Comparison of ENCODE assay signal across 9 mouse cellular contexts in the genomic region with DNA sequence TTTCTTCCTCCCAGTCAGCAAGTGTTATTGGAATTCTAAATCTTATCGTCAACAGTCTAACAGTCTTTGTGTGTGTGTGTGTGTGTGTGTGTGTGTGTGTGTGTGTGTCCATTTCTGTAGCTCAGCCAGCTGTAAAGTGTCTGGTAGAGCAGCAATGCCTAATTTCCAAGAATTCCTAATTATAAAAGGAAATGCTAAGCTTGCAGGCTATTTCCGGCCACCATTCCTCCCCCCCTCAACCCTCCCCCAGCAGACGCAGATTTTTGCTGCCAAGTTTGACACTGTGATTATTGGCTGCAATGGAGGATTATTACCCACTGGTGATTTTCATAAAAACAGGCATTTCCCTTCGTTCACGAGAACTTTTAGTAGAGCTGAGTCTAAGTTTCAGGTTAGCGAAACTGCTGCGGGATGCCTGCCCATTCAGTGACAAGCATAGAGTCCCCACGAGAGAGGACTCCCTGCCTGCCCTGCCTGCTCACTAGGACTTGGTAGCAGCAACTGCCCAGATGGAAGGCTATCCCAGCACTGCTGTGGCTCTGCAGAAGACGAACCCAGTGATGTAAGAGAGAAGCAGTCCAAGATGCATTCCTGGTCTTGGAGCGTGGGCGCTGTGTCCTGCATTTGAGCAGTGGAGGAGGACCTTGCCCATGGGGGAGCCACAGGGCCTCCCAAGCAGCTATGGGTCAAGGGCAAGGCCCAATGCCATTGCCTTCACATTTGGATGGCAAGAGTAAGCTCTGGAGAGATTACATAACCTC. TPM values are rescaled to one million over a fixed set of nuclear protein-coding genes. Genes with fewer than 3 reads are reported as not detected.
DNase-seq lines count a peak whose midpoint lies in the region; ATAC-seq and TF ChIP-seq lines count a peak whose summit lies in the region.
"Had no signal": no experiment of that assay in that cellular context is flagged by ENCODE, and none has a peak within 500 bp of the region (broad histone marks: within the 10 kb centered on the region; RNA-seq: fewer than 3 reads in every experiment).

No protein-coding gene starts in this region.

- no peak overlapping the region for H3K4me3 ChIP-seq in liver, postnatal 0 days (ENCODE audit: low read depth, low read length)
- no peak overlapping the region for H3K4me3 ChIP-seq in liver, embryonic 11.5 days (ENCODE audit: low read depth, low read length)
- H3K4me3 ChIP-seq in small intestine, adult 2 months (ENCODE audit: low read depth, low read length): no peak overlapping the region

- no peaks in the 10 kb centered on the region for H3K9me3 ChIP-seq in liver, postnatal 0 days (ENCODE audit: low read length)
- no peaks in the 10 kb centered on the region for H3K9me3 ChIP-seq in liver, embryonic 11.5 days (ENCODE audit: control insufficient read depth, low read length)

- peak; percentile 19; the same call in 1 of the 2 replicates for ATAC-seq in liver, postnatal 0 days
- no peak for ATAC-seq in liver, embryonic 11.5 days (replicated peaks; ENCODE audit: low FRiP score)
- ATAC-seq: hindbrain, embryonic 16.5 days had no signal

- peak overlapping the region; percentile 52 for H3K27ac ChIP-seq in liver, postnatal 0 days (ENCODE audit: low read depth)
- H3K27ac ChIP-seq in liver, embryonic 11.5 days (ENCODE audit: low read depth, low read length): no peak overlapping the region
- peak overlapping the region; percentile 52; the same call in 1 of the 2 replicates for H3K27ac ChIP-seq in small intestine, adult 2 months (ENCODE audit: insufficient read depth, low read depth, low read length)

- no peak for TF ChIP-seq CTCF in liver, postnatal 0 days (IDR thresholded peaks at IDR 0.05; ENCODE audit: low read depth)
- no peak for TF ChIP-seq CTCF in small intestine, adult 2 months (IDR thresholded peaks at IDR 0.05; ENCODE audit: extremely low read depth, insufficient read length, insufficient replicate concordance, low read depth, low read length)

- peak overlapping the region; percentile 14; the same call in 1 of the 2 replicates for H3K4me2 ChIP-seq in liver, postnatal 0 days (ENCODE audit: low read depth, low read length)
- H3K4me2 ChIP-seq in liver, embryonic 11.5 days: no peak overlapping the region

- H3K27me3 ChIP-seq in liver, postnatal 0 days (ENCODE audit: insufficient read depth, low read length): no peaks in the 10 kb centered on the region
- H3K27me3 ChIP-seq in liver, embryonic 11.5 days (replicated peaks; ENCODE audit: control insufficient read depth, insufficient read depth, low read length): no peaks in the 10 kb centered on the region
- no peaks in the 10 kb centered on the region for H3K27me3 ChIP-seq in small intestine, adult 2 months (ENCODE audit: control insufficient read depth, insufficient read depth, low read length)

- 75% methylated on average over 11 of the region's 11 CpGs for WGBS in liver, postnatal 0 days (ENCODE audit: insufficient replicate concordance)
- WGBS in liver, embryonic 11.5 days: 86% methylated on average over 11 of the region's 11 CpGs
- 77% methylated on average over 11 of the region's 11 CpGs for WGBS in small intestine, adult 2 months

- no peak overlapping the region for H3K9ac ChIP-seq in liver, postnatal 0 days (replicated peaks)
- no peak overlapping the region for H3K9ac ChIP-seq in liver, embryonic 11.5 days (ENCODE audit: low read depth, low read length)

- TF ChIP-seq EP300 in liver, postnatal 0 days (IDR thresholded peaks at IDR 0.05; ENCODE audit: low read depth): no peak

- peaks cover 15% of the 10 kb centered on the region for H3K36me3 ChIP-seq in liver, postnatal 0 days (replicated peaks; ENCODE audit: insufficient read depth, low read length)
- H3K36me3 ChIP-seq in liver, embryonic 11.5 days (ENCODE audit: control insufficient read depth, insufficient read depth, low read length): no peaks in the 10 kb centered on the region
- peaks cover 11% of the 10 kb centered on the region for H3K36me3 ChIP-seq in small intestine, adult 2 months (ENCODE audit: control insufficient read depth, insufficient read depth, low read length)

- DNase-seq in liver, postnatal 0 days: no peak
- DNase-seq in liver, embryonic 11.5 days (ENCODE audit: low spot score): no peak
- peak; percentile 29 to 49 for DNase-seq in gastrocnemius, adult 8-10 months (ENCODE audit: low spot score in 2 of 2)
- DNase-seq in kidney, adult 18-20 months: peak; percentile 25
- DNase-seq in urinary bladder, adult 2 months (ENCODE audit: low spot score): no peak
- no peak for DNase-seq in right cerebral cortex, adult 18-20 months
- DNase-seq in yolk sac, embryonic 10.5 days (ENCODE audit: low spot score): no peak

- no peak for TF ChIP-seq POLR2A in small intestine, adult 2 months (IDR thresholded peaks at IDR 0.05; ENCODE audit: low read depth, low read length)

- 0 out of 2 replicates have a peak, but pooled peaks cover 5% of the 10 kb centered on the region for H3K4me1 ChIP-seq in liver, postnatal 0 days (ENCODE audit: insufficient read depth)
- no peaks in the 10 kb centered on the region for H3K4me1 ChIP-seq in liver, embryonic 11.5 days (replicated peaks; ENCODE audit: control insufficient read depth, insufficient read depth, low read length)
- no peaks in the 10 kb centered on the region for H3K4me1 ChIP-seq in small intestine, adult 2 months (ENCODE audit: control insufficient read depth, insufficient read depth, insufficient read length, low read length)

RNA-seq across cellular contexts. Expression of gene Tmem156, which starts 52.9 kb away (rescaled TPM):
- 0.67 and 1.2 TPM in 2 replicates for polyA plus RNA-seq in liver, postnatal 0 days (2015; fragmentation: Nextera tagmentation; extraction: Ambion mirVana)
- polyA plus RNA-seq in liver, embryonic 11.5 days (2014; fragmentation: Nextera tagmentation; extraction: Ambion mirVana): 0.42 and 0.55 TPM in 2 replicates
- under 1 TPM in 1 of 4 experiments, not detected in 3; 0.25 TPM for total RNA-seq in gastrocnemius, adult 8-10 months (2022)
- polyA plus RNA-seq in small intestine, adult 2 months (2012; rRNA removed): 0.23 and 0.29 TPM in 2 replicates
- polyA plus RNA-seq in urinary bladder, adult 2 months (2012; rRNA removed): 0.56 and 0.81 TPM in 2 replicates
- polyA plus RNA-seq: hindbrain, embryonic 16.5 days had no signal

Comparison
In these comparisons a context has a peak if more than half of its experiments do, and no peak if none do; other contexts are left out.
1. DNase-seq: peak in gastrocnemius, adult 8-10 months (2 of 2) and kidney, adult 18-20 months (single experiment); none in liver, postnatal 0 days (single experiment), liver, embryonic 11.5 days (single experiment), urinary bladder, adult 2 months (single experiment), right cerebral cortex, adult 18-20 months (single experiment) and yolk sac, embryonic 10.5 days (single experiment).